Mouse (Mus musculus) fat pad, adult 2 months (tissue): ENCODE data around the gene Rab3d.

Experiments
- DNase-seq: peaks from one replicate; pipeline ENCODE4 v3.0.0-alpha.2; 2011; ENCODE audit warnings: low read depth, low spot score; ENCODE audit errors: extremely low read depth

The Rab3d gene

GRCm38 (mm10) chr9:21938234-21938855, 20.4 kb upstream of the Rab3d start:
- no peak for DNase-seq

GRCm38 (mm10) chr9:21937711-21938175, 19.8 kb upstream of the Rab3d start:
- DNase-seq = no peak

- DNase-seq = peak; percentile 86
Measured at GRCm38 (mm10) chr9:21936692-21937570, 18.9 kb upstream of the Rab3d start, which contains the start of gene Plppr2. Plppr2 (plus strand) TSS chr9:21937033.

- no peak for DNase-seq
Measured at GRCm38 (mm10) chr9:21935466-21936131, 17.6 kb upstream of the Rab3d start.

GRCm38 (mm10) chr9:21934021-21934420, 16.0 kb upstream of the Rab3d start:
- no peak for DNase-seq

GRCm38 (mm10) chr9:21932445-21933137, 14.6 kb upstream of the Rab3d start:
- DNase-seq = no peak

- no peak for DNase-seq
Measured at GRCm38 (mm10) chr9:21932006-21932405, 14.0 kb upstream of the Rab3d start.

- no peak for DNase-seq
Measured at GRCm38 (mm10) chr9:21929208-21929607, 11.2 kb upstream of the Rab3d start.

GRCm38 (mm10) chr9:21927208-21927753, 9.3 kb upstream of the Rab3d start, which contains the start of the genes Ccdc159 and Tmem205:
Ccdc159 (plus strand) TSS chr9:21927471.
Tmem205 (minus strand) TSS chr9:21927556.
- DNase-seq = peak; percentile 81

GRCm38 (mm10) chr9:21926784-21927183, 8.8 kb upstream of the Rab3d start:
- no peak for DNase-seq

- no peak for DNase-seq
Measured at GRCm38 (mm10) chr9:21926155-21926554, 8.2 kb upstream of the Rab3d start.

- DNase-seq = no peak
Measured at GRCm38 (mm10) chr9:21925506-21925905, 7.5 kb upstream of the Rab3d start.

- DNase-seq = no peak
Measured at GRCm38 (mm10) chr9:21925034-21925433, 7.0 kb upstream of the Rab3d start.

GRCm38 (mm10) chr9:21924099-21924493, 6.1 kb upstream of the Rab3d start:
- no peak for DNase-seq

GRCm38 (mm10) chr9:21923490-21924098, 5.6 kb upstream of the Rab3d start:
- DNase-seq = peak; percentile 82

- no peak for DNase-seq
Measured at GRCm38 (mm10) chr9:21923036-21923435, 5.0 kb upstream of the Rab3d start.

GRCm38 (mm10) chr9:21918692-21919384, 846 bp upstream of the Rab3d start:
- peak; percentile 90 for DNase-seq

- DNase-seq = no peak
Measured at GRCm38 (mm10) chr9:21917493-21918034, 428 bp downstream of the Rab3d start.

GRCm38 (mm10) chr9:21916851-21917492, 1.0 kb downstream of the Rab3d start:
- DNase-seq = no peak
